15 mouse cellular contexts compared by ENCODE assay signal in genomic region chr8:77423850-77424249, GRCm38 (mm10).
DNase-seq lines count a peak whose midpoint lies in the region; TF ChIP-seq lines count a peak whose summit lies in the region.
"Had no signal": no experiment of that assay in that cellular context is flagged by ENCODE, and none has a peak within 500 bp of the region (broad histone marks: within the 10 kb centered on the region; RNA-seq: fewer than 3 reads in every experiment).

No protein-coding gene starts in this region.

- TF ChIP-seq CTCF in left cerebral cortex, adult 2 months (IDR thresholded peaks at IDR 0.05), result no peak

- H3K36me3 ChIP-seq in macrophage (ENCODE audit: inconsistent target), result peaks cover 13% of the 10 kb centered on the region; the same call in 1 of the 2 replicates
- H3K36me3 ChIP-seq: forebrain, embryonic 15.5 days had no signal

- H3K27ac ChIP-seq in left cerebral cortex, adult 2 months, result no peak overlapping the region
- H3K27ac ChIP-seq in macrophage, result peak overlapping the region; percentile 92
- H3K27ac ChIP-seq: embryonic facial prominence, embryonic 12.5 days; forebrain, embryonic 15.5 days; hindbrain, postnatal 0 days; limb, embryonic 15.5 days had no signal

- 62% methylated on average over 4 of the region's 6 CpGs for WGBS in macrophage (ENCODE audit: missing documents)

- intact Hi-C loops in left cerebral cortex, adult 2 months (cut with DNase I), result loop anchor here (1.0 kb wide), 1 partner anchor 94 kb away; no protein-coding TSS in a partner anchor
- intact Hi-C loops in left cerebral cortex, postnatal 4 days (cut with DNase I), result loop anchor here (5.0 kb wide), 2 partner anchors 93 to 118 kb away; partner anchors contain the start of gene Arhgap10

- DNase-seq in left cerebral cortex, adult 2 months (ENCODE audit: extremely low spot score in 1 of 2, low spot score in 2 of 2), result peak; percentile 25 to 46
- no peak for DNase-seq in left cerebral cortex, postnatal 4 days
- peak; percentile 38 to 69 for DNase-seq in right cerebral cortex, postnatal 36 days (ENCODE audit: low spot score in 2 of 2)
- DNase-seq in right cerebral cortex, postnatal 14 days, result no peak
- no peak for DNase-seq in spleen, adult 18-20 months
- DNase-seq in yolk sac, embryonic 10.5 days (ENCODE audit: low spot score), result no peak
- DNase-seq: adrenal gland, postnatal 10 days; cerebellum, adult 8-10 months; lung, adult 18-20 months; lung, postnatal 36 days had no signal

- H3K4me3 ChIP-seq in left cerebral cortex, adult 2 months, result no peak overlapping the region
- H3K4me3 ChIP-seq in macrophage (ENCODE audit: inconsistent target), result no peak overlapping the region
- H3K4me3 ChIP-seq: embryonic facial prominence, embryonic 12.5 days; forebrain, embryonic 15.5 days; limb, embryonic 15.5 days had no signal

- H3K79me2 ChIP-seq in macrophage (ENCODE audit: inconsistent target), result peaks cover 53% of the 10 kb centered on the region

Comparison
In these comparisons a context has a peak if more than half of its experiments do, and no peak if none do; other contexts are left out.
1. DNase-seq: peak in left cerebral cortex, adult 2 months (2 of 2) and right cerebral cortex, postnatal 36 days (2 of 2); none in left cerebral cortex, postnatal 4 days (single experiment), right cerebral cortex, postnatal 14 days (single experiment), spleen, adult 18-20 months (0 of 2) and yolk sac, embryonic 10.5 days (single experiment).